Mouse (Mus musculus): Measurements from ENCODE around the gene Gm45618.

Gene Gm45618

GRCm38 (mm10) chr7:142104747-142105146, 15.8 kb downstream of the Gm45618 start:
- TF ChIP-seq GATA4 (IDR thresholded peaks at IDR 0.05; ENCODE audit: insufficient replicate concordance, low read length): no peak

- no peak for TF ChIP-seq GATA4 (IDR thresholded peaks at IDR 0.05; ENCODE audit: insufficient replicate concordance, low read length)
These were observed 22.8 kb downstream of the Gm45618 start for GRCm38 (mm10) chr7:142097776-142098175.

GRCm38 (mm10) chr7:142096701-142097100, 23.8 kb downstream of the Gm45618 start:
- no peak for TF ChIP-seq GATA4 (IDR thresholded peaks at IDR 0.05; ENCODE audit: insufficient replicate concordance, low read length)

GRCm38 (mm10) chr7:142095183-142095931, 25.2 kb downstream of the Gm45618 start, which contains the start of gene Dusp8:
Gene Dusp8 (minus strand): TSS chr7:142095843.
- TF ChIP-seq GATA4 (IDR thresholded peaks at IDR 0.05; ENCODE audit: insufficient replicate concordance, low read length): no peak

GRCm38 (mm10) chr7:142094301-142095143, 26.0 kb downstream of the Gm45618 start:
- no peak for TF ChIP-seq GATA4 (IDR thresholded peaks at IDR 0.05; ENCODE audit: insufficient replicate concordance, low read length)

GRCm38 (mm10) chr7:142093696-142094240, 26.8 kb downstream of the Gm45618 start:
- no peak for TF ChIP-seq GATA4 (IDR thresholded peaks at IDR 0.05; ENCODE audit: insufficient replicate concordance, low read length)

GRCm38 (mm10) chr7:142092991-142093390, 27.5 kb downstream of the Gm45618 start:
- no peak for TF ChIP-seq GATA4 (IDR thresholded peaks at IDR 0.05; ENCODE audit: insufficient replicate concordance, low read length)

GRCm38 (mm10) chr7:142091848-142092247, 28.7 kb downstream of the Gm45618 start:
- TF ChIP-seq GATA4 (IDR thresholded peaks at IDR 0.05; ENCODE audit: insufficient replicate concordance, low read length): no peak

- TF ChIP-seq GATA4 (IDR thresholded peaks at IDR 0.05; ENCODE audit: insufficient replicate concordance, low read length): no peak
These were observed 30.7 kb downstream of the Gm45618 start for GRCm38 (mm10) chr7:142089648-142090447.

GRCm38 (mm10) chr7:142088886-142089285, 31.6 kb downstream of the Gm45618 start:
- TF ChIP-seq GATA4 (IDR thresholded peaks at IDR 0.05; ENCODE audit: insufficient replicate concordance, low read length): no peak

GRCm38 (mm10) chr7:142087069-142087652, 33.4 kb downstream of the Gm45618 start:
- no peak for TF ChIP-seq GATA4 (IDR thresholded peaks at IDR 0.05; ENCODE audit: insufficient replicate concordance, low read length)

GRCm38 (mm10) chr7:142086159-142086905, 34.2 kb downstream of the Gm45618 start:
- TF ChIP-seq GATA4 (IDR thresholded peaks at IDR 0.05; ENCODE audit: insufficient replicate concordance, low read length): no peak

GRCm38 (mm10) chr7:142084820-142085219, 35.7 kb downstream of the Gm45618 start:
- TF ChIP-seq GATA4 (IDR thresholded peaks at IDR 0.05; ENCODE audit: insufficient replicate concordance, low read length): no peak

- TF ChIP-seq GATA4 (IDR thresholded peaks at IDR 0.05; ENCODE audit: insufficient replicate concordance, low read length): no peak
These were observed 36.1 kb downstream of the Gm45618 start for GRCm38 (mm10) chr7:142084395-142084794.

All from liver, adult (tissue).